Mouse (Mus musculus) hindbrain, embryonic 10.5 days (tissue): ENCODE results near the gene Ctnnal1. TPM values are rescaled to one million over a fixed set of nuclear protein-coding genes. Genes with fewer than 3 reads are reported as not detected.

Experiments
- DNase-seq: peaks from one replicate; pipeline ENCODE4 v3.0.0-alpha.2; 2017; ENCODE audit warnings: low spot score
- H3K27ac ChIP-seq: fragments of 300-500 bp; sonication (generic); 2 replicates; pipeline ENCODE4 v1.5.1; 2016; ENCODE audit warnings: mild to moderate bottlenecking, moderate library complexity
- H3K27me3 ChIP-seq: fragments of 300-500 bp; sonication (generic); 2 replicates; pipeline ENCODE4 v1.6.1; 2016; ENCODE audit warnings: mild to moderate bottlenecking; ENCODE audit not compliant: poor library complexity, insufficient read depth, severe bottlenecking
- H3K36me3 ChIP-seq: fragments of 300-500 bp; sonication (generic); 2 replicates; pipeline ENCODE4 v1.6.1; 2016; ENCODE audit warnings: mild to moderate bottlenecking, moderate library complexity
- H3K4me1 ChIP-seq: fragments of 300-500 bp; sonication (generic); replicated peaks from 2 replicates; pipeline ENCODE4 v1.6.1; 2016; ENCODE audit warnings: mild to moderate bottlenecking
- H3K4me3 ChIP-seq: fragments of 300-500 bp; sonication (generic); 2 replicates; pipeline ENCODE4 v1.5.1; 2016; ENCODE audit warnings: mild to moderate bottlenecking, moderate library complexity
- H3K9me3 ChIP-seq: fragments of 300-500 bp; sonication (generic); 2 replicates; pipeline ENCODE4 v1.6.1; 2016; ENCODE audit warnings: mild to moderate bottlenecking, moderate library complexity
- WGBS: fragments of 180-500 bp; shearing (Covaris S2); methylation state at CpG from one replicate; pipeline ENCODE4 v1.1.7; 2016; 5-methylcytosine and 5-hydroxymethylcytosine counted together
- polyA plus RNA-seq: library from polyadenylated mRNA; unstranded; fragments of >200 nt; fragmentation: Nextera tagmentation; extraction: Ambion mirVana; gene quantifications from 2 replicates; pipeline ENCODE4 v1.2.1, GENCODE M21; 2016

The Ctnnal1 gene
- polyA plus RNA-seq, 1 experiment from 2014 or later, result 23.1 TPM

DNA sequence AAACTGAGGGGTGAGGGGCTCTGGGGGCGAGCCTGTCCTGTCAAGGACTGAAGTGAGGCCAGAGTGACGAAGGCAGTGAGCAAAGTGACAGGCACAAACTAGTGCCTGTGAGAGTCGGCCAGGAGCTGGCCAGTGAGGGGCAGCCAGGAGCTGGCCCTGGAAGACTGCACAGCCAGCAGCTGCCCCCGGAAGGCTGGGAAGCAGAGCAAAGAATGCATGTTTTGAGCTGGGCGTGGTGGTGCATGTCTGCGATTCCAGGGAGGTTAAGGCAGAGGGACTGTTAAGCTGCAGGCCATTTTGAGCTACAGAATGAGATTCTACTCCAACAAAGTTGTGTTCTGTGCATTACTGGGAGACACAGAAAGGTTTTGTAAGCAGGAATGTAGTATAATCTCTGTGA is 14.3 kb downstream of the Ctnnal1 start:
- Histone ChIP-seq H3K9me3 (no peaks in the 10 kb centered on the region), H3K36me3 (peaks cover 13% of the 10 kb centered on the region), H3K27me3 (no peaks in the 10 kb centered on the region), H3K4me3 (no peak overlapping the region), H3K27ac (no peak overlapping the region), H3K4me1 (peaks cover 22% of the 10 kb centered on the region)
- DNase-seq, result peak; percentile 28
- 41% methylated on average over 6 of the region's 6 CpGs for WGBS

DNA sequence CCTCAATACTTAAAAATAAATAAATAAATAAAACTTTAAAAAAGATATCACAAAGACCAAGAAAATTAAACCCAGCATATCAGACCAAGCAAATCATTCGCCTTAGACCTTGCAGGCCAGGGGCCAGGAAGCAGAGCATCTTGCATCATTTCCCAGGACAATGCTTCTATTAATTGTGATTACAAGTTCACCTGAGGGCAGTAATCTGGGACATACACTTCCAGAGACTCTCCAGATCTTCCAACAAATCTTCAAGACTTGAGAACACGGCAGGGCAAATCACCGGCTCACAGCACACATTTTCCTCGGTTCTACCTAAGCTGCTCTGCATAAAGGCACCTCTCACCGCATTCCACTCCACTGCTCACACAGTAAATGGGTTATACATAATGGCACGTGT is 16.9 kb downstream of the Ctnnal1 start:
- no peak overlapping the region for H3K27ac ChIP-seq
- H3K4me3 ChIP-seq, result no peak overlapping the region
- peaks cover 18% of the 10 kb centered on the region for H3K4me1 ChIP-seq

DNA sequence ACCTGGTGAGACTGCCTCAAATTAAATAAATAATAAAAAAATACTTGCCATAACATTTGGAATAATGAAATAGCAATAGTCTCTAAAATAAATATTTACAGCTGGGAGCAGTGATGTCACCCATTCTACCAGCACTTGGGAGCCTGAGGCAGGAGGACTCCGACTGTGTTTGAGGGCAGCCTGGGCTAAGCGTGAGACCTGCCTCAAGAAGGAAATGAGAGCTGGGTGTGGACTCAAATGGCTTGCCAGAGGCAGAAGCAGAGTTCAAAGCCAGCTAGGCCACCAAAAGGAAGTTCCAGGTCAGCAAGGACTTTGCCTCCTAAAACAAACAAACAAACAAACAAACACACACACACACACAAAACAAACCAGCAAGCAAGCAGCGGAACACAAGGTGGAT is 17.6 kb downstream of the Ctnnal1 start:
- no peak overlapping the region for H3K4me3 ChIP-seq
- H3K36me3 ChIP-seq, result peaks cover 43% of the 10 kb centered on the region
- H3K4me1 ChIP-seq, result peaks cover 18% of the 10 kb centered on the region
- H3K27me3 ChIP-seq, result no peaks in the 10 kb centered on the region
- 89% methylated on average over 3 of the region's 3 CpGs for WGBS
- no peak for DNase-seq
- H3K27ac ChIP-seq, result no peak overlapping the region
- peaks cover 8% of the 10 kb centered on the region; the same call in 1 of the 2 replicates for H3K9me3 ChIP-seq

More for the DNA sequence above, 16.9 kb downstream of the Ctnnal1 start:
- H3K36me3 ChIP-seq, result peaks cover 38% of the 10 kb centered on the region
- H3K27me3 ChIP-seq, result no peaks in the 10 kb centered on the region
- DNase-seq, result no peak
- peaks cover 8% of the 10 kb centered on the region; the same call in 1 of the 2 replicates for H3K9me3 ChIP-seq
- 89% methylated on average over 6 of the region's 6 CpGs for WGBS

DNA sequence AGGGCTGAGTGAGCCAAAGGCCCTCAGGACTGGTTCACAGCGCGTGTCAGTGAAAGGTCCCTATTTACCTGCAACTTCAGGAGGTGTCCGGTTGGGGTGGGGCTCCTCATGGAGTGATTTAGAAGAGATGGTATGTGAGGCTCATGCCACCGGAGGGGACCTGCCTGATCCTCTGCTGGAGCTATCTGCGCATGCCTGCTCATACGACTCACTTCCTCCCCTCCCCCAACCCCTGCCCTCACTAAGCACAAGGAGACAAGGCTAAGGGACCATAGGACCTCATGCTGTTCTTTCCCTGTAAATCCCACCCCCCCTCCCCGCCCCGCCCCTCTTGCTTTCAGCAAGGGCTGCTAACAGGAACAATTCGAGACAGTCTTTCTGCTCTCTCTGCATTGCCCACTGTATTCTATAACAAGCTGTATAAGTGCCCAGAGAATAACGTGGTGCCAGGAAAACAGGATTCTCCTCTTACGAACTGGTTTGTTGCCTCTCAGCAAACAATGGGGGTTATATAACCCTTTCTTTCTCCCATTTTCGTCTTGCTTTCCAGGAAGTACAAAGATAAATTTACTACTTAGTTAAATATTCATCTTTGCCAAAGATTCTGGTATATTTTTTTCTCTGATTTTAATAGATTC is 19.0 kb downstream of the Ctnnal1 start:
- no peak for DNase-seq
- Histone ChIP-seq H3K4me3 (no peak overlapping the region), H3K9me3 (peaks cover 8% of the 10 kb centered on the region; the same call in 1 of the 2 replicates), H3K36me3 (peaks cover 53% of the 10 kb centered on the region), H3K4me1 (peaks cover 14% of the 10 kb centered on the region), H3K27me3 (no peaks in the 10 kb centered on the region), H3K27ac (no peak overlapping the region)
- 64% methylated on average over 12 of the region's 12 CpGs for WGBS

DNA sequence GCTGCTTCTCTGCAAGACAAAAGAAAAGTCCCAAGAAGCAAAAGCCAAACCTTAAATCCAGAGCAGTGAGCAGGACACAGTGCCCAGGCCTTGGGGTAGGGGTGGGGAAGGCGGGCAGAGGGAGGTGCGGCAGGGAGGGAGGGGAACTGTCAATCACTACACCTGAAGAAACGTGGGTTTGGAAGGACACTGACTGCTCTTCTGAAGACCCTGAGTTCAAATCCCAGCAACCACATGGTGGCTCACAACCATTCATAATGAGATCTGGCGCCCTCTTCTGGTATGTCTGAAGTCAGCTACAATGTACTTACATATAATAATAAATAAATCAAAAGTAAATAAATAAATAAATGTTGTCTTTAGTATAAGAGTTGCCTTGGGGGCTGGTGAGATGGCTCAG is 20.1 kb downstream of the Ctnnal1 start:
- 86% methylated on average over 4 of the region's 4 CpGs for WGBS
- Histone ChIP-seq H3K4me1 (peaks cover 8% of the 10 kb centered on the region; the same call in 1 of the 2 replicates), H3K36me3 (peaks cover 64% of the 10 kb centered on the region), H3K27ac (no peak overlapping the region), H3K4me3 (no peak overlapping the region), H3K9me3 (peaks cover 8% of the 10 kb centered on the region; the same call in 1 of the 2 replicates), H3K27me3 (no peaks in the 10 kb centered on the region)
- no peak for DNase-seq

DNA sequence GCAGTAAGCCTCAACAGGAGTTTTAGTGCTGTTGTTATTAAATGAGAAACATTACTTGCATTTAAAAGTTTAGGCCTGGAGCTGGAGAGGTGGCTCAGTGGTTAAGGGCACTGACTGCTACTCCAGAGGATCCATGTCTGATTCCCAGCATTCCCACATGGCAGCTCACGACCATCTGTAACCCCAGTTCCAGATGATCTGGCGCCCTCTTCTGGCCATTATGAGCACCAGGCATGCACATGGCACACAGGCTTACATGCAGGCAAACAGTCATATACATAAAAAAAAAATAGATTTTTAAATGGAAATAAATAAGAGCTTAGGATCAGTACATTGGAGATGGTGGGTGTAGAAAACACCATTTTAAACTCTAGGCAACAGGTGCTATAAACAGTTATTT is 21.0 kb downstream of the Ctnnal1 start:
- Histone ChIP-seq H3K27me3 (no peaks in the 10 kb centered on the region), H3K4me1 (peaks cover 8% of the 10 kb centered on the region; the same call in 1 of the 2 replicates), H3K36me3 (peaks cover 68% of the 10 kb centered on the region), H3K27ac (no peak overlapping the region), H3K4me3 (no peak overlapping the region), H3K9me3 (peaks cover 8% of the 10 kb centered on the region; the same call in 1 of the 2 replicates)
- WGBS, result 88% methylated on average over 2 of the region's 2 CpGs
- DNase-seq, result no peak

DNA sequence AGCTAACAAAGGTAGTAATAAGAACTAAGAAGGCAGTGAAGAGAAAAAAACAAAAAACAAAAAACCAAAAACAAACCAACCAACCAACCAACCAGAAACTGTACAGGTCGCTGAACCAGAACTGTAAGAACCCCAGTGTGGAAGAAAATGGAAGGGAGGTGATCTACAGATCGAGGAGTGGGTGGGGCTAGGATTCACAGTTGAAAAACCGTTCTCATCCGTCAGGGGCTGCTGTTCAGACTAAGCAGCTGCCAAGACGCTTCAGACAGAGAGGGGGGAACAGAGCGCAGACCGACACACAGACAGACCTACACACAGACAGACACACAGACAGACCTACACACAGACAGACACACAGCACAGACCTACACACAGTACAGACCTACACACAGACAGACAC is 22.5 kb downstream of the Ctnnal1 start:
- peaks cover 81% of the 10 kb centered on the region for H3K36me3 ChIP-seq
- 86% methylated on average over 7 of the region's 7 CpGs for WGBS
- no peaks in the 10 kb centered on the region for H3K27me3 ChIP-seq
- H3K4me1 ChIP-seq, result peaks cover 8% of the 10 kb centered on the region; the same call in 1 of the 2 replicates
- peaks cover 8% of the 10 kb centered on the region; the same call in 1 of the 2 replicates for H3K9me3 ChIP-seq
- H3K4me3 ChIP-seq, result no peak overlapping the region
- no peak for DNase-seq
- H3K27ac ChIP-seq, result no peak overlapping the region

DNA sequence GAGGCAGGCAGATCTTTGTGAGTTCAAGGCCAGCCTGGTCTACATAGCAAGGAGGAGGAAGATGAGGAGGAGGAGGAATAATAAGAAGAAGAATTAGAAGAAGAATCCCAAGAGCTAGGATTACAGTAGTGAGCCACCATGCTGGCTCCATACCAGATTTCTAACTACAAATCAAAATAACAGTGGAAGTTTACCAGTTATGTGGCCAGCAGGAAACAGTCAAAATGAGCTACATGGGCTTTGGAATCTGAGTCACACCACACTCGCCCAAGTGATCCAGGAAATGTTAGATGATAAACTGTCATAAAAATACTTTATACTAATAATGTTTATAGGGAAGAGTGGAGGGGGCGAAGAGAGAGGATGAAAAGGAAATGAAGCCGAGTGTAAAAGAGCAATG is 24.7 kb downstream of the Ctnnal1 start:
- H3K36me3 ChIP-seq, result peaks cover 84% of the 10 kb centered on the region
- peaks cover 8% of the 10 kb centered on the region; the same call in 1 of the 2 replicates for H3K9me3 ChIP-seq
- WGBS, result 93% methylated on average over 3 of the region's 3 CpGs
- H3K4me1 ChIP-seq, result no peaks in the 10 kb centered on the region
- no peak overlapping the region for H3K4me3 ChIP-seq
- no peak for DNase-seq
- H3K27ac ChIP-seq, result no peak overlapping the region
- no peaks in the 10 kb centered on the region for H3K27me3 ChIP-seq

DNA sequence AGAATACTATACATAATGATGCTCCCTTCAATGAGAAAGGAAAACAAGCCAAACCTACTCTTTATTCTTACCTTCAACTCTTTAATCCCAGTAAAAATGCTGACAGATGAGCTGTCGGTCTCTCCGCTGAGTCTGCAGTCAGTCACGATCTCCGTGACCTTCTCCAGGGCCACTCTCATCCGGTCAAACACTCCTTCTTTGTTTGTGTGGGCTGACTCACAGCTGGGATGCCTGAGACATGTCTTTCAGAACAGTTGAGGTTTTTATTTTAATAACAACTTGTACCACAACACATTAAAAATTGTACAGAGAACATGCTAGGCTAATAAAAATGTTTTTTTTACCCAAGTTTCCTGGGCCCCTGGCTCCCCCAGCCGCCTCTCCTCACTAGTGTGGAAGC is 27.3 kb downstream of the Ctnnal1 start:
- H3K4me3 ChIP-seq, result no peak overlapping the region
- DNase-seq, result no peak
- no peak overlapping the region for H3K27ac ChIP-seq
- no peaks in the 10 kb centered on the region for H3K4me1 ChIP-seq
- 76% methylated on average over 6 of the region's 6 CpGs for WGBS
- H3K27me3 ChIP-seq, result no peaks in the 10 kb centered on the region
- no peaks in the 10 kb centered on the region for H3K9me3 ChIP-seq
- H3K36me3 ChIP-seq, result peaks cover 82% of the 10 kb centered on the region

DNA sequence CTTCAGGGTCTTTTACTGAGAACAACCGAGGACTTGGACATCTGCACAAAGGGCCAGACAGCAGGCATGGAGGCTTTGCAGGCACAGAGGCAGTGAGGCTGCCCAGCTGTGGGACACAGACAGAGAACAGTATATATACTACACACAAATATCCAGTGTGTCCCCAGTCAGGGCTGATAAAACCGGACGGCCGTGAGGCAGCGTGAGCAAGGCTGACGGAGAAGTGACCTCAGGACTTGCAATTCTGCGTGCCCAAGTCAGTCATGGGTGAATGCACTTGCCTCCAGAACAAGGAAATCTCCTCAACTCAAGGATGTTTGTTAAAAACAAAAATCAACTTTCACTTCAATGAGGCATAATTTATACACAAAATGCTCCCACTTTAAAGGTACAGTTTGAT is 33.0 kb downstream of the Ctnnal1 start:
- Histone ChIP-seq H3K4me3 (no peak overlapping the region), H3K36me3 (peaks cover 79% of the 10 kb centered on the region), H3K27ac (no peak overlapping the region), H3K4me1 (peaks cover 12% of the 10 kb centered on the region), H3K9me3 (no peaks in the 10 kb centered on the region), H3K27me3 (no peaks in the 10 kb centered on the region)
- DNase-seq, result no peak
- 82% methylated on average over 7 of the region's 7 CpGs for WGBS

DNA sequence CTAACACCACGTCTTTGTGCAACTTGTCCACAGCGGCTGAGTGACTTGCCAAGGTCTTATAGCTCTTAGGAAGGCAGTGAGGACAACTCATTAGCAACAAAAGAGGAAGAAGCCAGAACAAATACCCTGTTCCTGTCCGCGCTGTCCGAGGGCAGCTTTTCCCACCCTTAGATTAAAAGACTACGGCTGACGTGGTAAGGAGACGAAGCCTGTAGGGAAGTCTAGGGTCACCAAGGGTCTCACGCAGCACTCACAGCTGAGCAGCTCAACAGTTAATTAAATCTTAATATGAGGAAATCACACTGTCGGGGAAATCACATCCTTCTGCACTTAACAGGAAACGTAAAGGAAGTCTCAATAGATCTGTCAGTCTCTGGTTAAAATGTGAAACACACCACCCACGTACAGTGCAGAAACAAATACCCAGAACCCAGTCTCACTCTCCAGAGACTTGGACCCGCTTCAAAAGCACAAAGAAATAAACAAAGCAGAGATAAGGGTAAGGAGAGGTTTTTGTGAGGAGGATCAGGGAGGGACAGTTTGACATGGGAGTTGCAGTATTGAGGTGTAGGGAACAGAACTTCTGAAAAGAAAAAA is 33.9 kb downstream of the Ctnnal1 start:
- H3K36me3 ChIP-seq, result peaks cover 78% of the 10 kb centered on the region
- H3K4me3 ChIP-seq, result no peak overlapping the region
- peaks cover 12% of the 10 kb centered on the region for H3K4me1 ChIP-seq
- no peak for DNase-seq
- H3K27ac ChIP-seq, result 0 out of 2 replicates have a peak overlapping the region, but pooled peaks have one; percentile 4
- whole genome bisulfite sequencing, result 72% methylated on average over 13 of the region's 13 CpGs
- H3K9me3 ChIP-seq, result no peaks in the 10 kb centered on the region
- no peaks in the 10 kb centered on the region for H3K27me3 ChIP-seq

DNA sequence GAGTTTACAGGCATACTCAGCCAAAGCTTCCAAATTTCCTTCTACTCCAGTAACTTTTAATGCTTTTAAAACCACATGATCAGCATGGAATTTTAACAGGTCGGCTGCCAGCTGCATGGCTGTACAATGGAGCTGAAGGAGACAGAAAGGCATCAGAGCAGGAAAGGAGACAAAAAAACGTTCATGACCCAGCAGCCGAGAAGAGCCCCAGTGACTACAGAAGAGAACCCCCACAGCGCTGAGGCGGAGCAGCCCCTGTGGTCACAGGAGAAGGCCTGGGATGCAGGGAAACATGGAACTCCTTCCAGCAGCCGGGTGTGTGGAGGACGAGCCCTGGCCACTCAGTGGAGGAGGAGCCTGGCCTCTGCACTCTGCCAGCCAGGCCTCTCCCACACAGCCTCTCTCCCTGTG is 35.5 kb downstream of the Ctnnal1 start:
- Histone ChIP-seq H3K4me3 (no peak overlapping the region), H3K36me3 (peaks cover 71% of the 10 kb centered on the region), H3K9me3 (no peaks in the 10 kb centered on the region), H3K27me3 (no peaks in the 10 kb centered on the region), H3K4me1 (peaks cover 12% of the 10 kb centered on the region), H3K27ac (peak overlapping the region; percentile 59; the same call in 1 of the 2 replicates)
- 64% methylated on average over 7 of the region's 7 CpGs for WGBS
- DNase-seq, result no peak

DNA sequence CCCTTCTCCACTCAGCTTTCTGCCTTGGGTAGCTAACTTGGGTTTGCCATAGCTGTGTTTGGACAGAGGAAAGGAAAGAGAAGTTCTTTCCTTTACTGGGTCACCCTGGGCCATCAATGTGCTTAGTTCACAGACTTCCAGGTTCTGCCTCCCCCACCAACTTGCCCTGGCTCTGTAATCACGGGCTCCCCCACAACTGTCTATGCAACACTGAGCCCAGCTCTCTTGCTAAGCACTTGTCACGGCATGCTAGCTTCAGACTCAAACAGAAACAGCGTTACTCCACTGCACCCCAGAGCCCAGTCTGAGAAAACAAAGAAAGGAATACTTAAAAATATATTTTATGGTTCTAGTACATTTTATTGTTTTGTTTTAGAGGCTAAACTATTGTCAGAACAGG is 36.1 kb downstream of the Ctnnal1 start:
- peaks cover 12% of the 10 kb centered on the region for H3K4me1 ChIP-seq
- peaks cover 71% of the 10 kb centered on the region for H3K36me3 ChIP-seq
- H3K9me3 ChIP-seq, result no peaks in the 10 kb centered on the region
- 89% methylated on average over 3 of the region's 3 CpGs for WGBS
- H3K4me3 ChIP-seq, result no peak overlapping the region
- DNase-seq, result no peak
- no peaks in the 10 kb centered on the region for H3K27me3 ChIP-seq
- no peak overlapping the region for H3K27ac ChIP-seq
